Mouse (Mus musculus) spleen, adult 2 months (tissue): ENCODE measurements around the gene Arg1. TPM values are rescaled to one million over a fixed set of nuclear protein-coding genes. Genes with fewer than 3 reads are reported as not detected.

Experiments used
- DNase-seq, 2 experiments: peaks; one replicate each; pipeline versions ENCODE4 v3.0.0 to v3.0.0-alpha.2; 2012 to 2021; ENCODE audit warnings: low spot score in 2 of 2, low read depth in 1 of 2
- H3K27ac ChIP-seq: fragments of 200-500 bp; 2 replicates; pipeline ENCODE4 v1.5.1; 2012; ENCODE audit warnings: low read length, inconsistent platforms; ENCODE audit not compliant: insufficient read depth
- H3K27me3 ChIP-seq: fragments of 200-500 bp; 2 replicates; pipeline ENCODE4 v1.6.1; 2012; ENCODE audit warnings: mild to moderate bottlenecking, moderate library complexity, low read length, inconsistent platforms; ENCODE audit not compliant: control insufficient read depth, insufficient read depth
- H3K36me3 ChIP-seq: fragments of 200-500 bp; 2 replicates; pipeline ENCODE4 v1.6.1; 2012; ENCODE audit warnings: mild to moderate bottlenecking, low read length, inconsistent platforms; ENCODE audit not compliant: control insufficient read depth, insufficient read depth
- H3K4me1 ChIP-seq: fragments of 200-500 bp; 2 replicates; pipeline ENCODE4 v1.6.1; 2011; ENCODE audit warnings: inconsistent platforms; ENCODE audit not compliant: control insufficient read depth, insufficient read depth, insufficient read length
- H3K4me3 ChIP-seq: fragments of 200-500 bp; 2 replicates; pipeline ENCODE4 v1.5.1; 2011; ENCODE audit warnings: mild to moderate bottlenecking, inconsistent platforms; ENCODE audit not compliant: insufficient read depth, insufficient read length; ENCODE audit errors: extremely low read depth
- CTCF ChIP-seq: fragments of 200-500 bp; IDR thresholded peaks from 2 replicates; pipeline ENCODE4 v1.5.1; 2011; ENCODE audit warnings: mild to moderate bottlenecking, inconsistent platforms; ENCODE audit not compliant: insufficient read depth, insufficient read length, insufficient replicate concordance; ENCODE audit errors: extremely low read depth
- POLR2A ChIP-seq: fragments of 200-500 bp; IDR thresholded peaks from 2 replicates; pipeline ENCODE4 v1.6.1; 2011; ENCODE audit warnings: low read depth, low read length, inconsistent platforms
- WGBS: fragments of 180-500 bp; shearing (Covaris S2); methylation state at CpG from one replicate; pipeline ENCODE4 v1.1.7; 2018; 5-methylcytosine and 5-hydroxymethylcytosine counted together
- polyA plus RNA-seq: library from polyadenylated mRNA; depleted of rRNA; stranded (reverse); fragments of >200 nt; gene quantifications from 2 replicates; pipeline ENCODE4 v1.2.3, GENCODE M21; 2012; rRNA removed

Gene Arg1
- polyA plus RNA-seq = not detected in 2 replicates

GRCm38 (mm10) chr10:24926962-24927720 is at the start of gene Arg1:
Gene Arg1 (minus strand): TSS chr10:24927484.
- WGBS = 84% methylated on average over 14 of the region's 14 CpGs
- TF ChIP-seq POLR2A (no peak), CTCF (no peak)
- no peaks in the 10 kb centered on the region for H3K27me3 ChIP-seq
- no peak for DNase-seq
- H3K4me3 ChIP-seq = peak within 1 kb of the TSS; percentile 41; the same call in 1 of the 2 replicates
- no peak within 1 kb of the TSS; the same call in 1 of the 2 replicates for H3K27ac ChIP-seq
- H3K36me3 ChIP-seq = no peaks in the 10 kb centered on the region
- peaks cover 5% of the 10 kb centered on the region; the same call in 1 of the 2 replicates for H3K4me1 ChIP-seq

GRCm38 (mm10) chr10:24973845-24974514 is 46.7 kb upstream of the Arg1 start:
- Histone ChIP-seq H3K36me3 (no peaks in the 10 kb centered on the region), H3K4me1 (no peaks in the 10 kb centered on the region), H3K4me3 (no peak overlapping the region), H3K27ac (no peak overlapping the region), H3K27me3 (no peaks in the 10 kb centered on the region)
- no peak for TF ChIP-seq CTCF
- no peak for TF ChIP-seq POLR2A
- no peak for DNase-seq
- 60% methylated on average over 11 of the region's 11 CpGs for WGBS

GRCm38 (mm10) chr10:24973385-24973784 is 46.1 kb upstream of the Arg1 start:
- no peak overlapping the region for H3K27ac ChIP-seq
- no peaks in the 10 kb centered on the region for H3K36me3 ChIP-seq
- 82% methylated on average over 5 of the region's 5 CpGs for WGBS
- no peaks in the 10 kb centered on the region for H3K27me3 ChIP-seq
- H3K4me3 ChIP-seq = no peak overlapping the region
- no peak for DNase-seq
- H3K4me1 ChIP-seq = no peaks in the 10 kb centered on the region
- no peak for TF ChIP-seq CTCF
- TF ChIP-seq POLR2A = no peak

- 79% methylated on average over 4 of the region's 4 CpGs for WGBS
- Histone ChIP-seq H3K27ac (no peak overlapping the region), H3K36me3 (no peaks in the 10 kb centered on the region), H3K4me3 (no peak overlapping the region), H3K27me3 (no peaks in the 10 kb centered on the region), H3K4me1 (no peaks in the 10 kb centered on the region)
- DNase-seq = no peak
- TF ChIP-seq POLR2A = no peak
- TF ChIP-seq CTCF = no peak
These were observed 45.6 kb upstream of the Arg1 start for GRCm38 (mm10) chr10:24972923-24973322.

GRCm38 (mm10) chr10:24965821-24966550 is 38.7 kb upstream of the Arg1 start:
- no peaks in the 10 kb centered on the region for H3K36me3 ChIP-seq
- no peaks in the 10 kb centered on the region for H3K27me3 ChIP-seq
- H3K27ac ChIP-seq = no peak overlapping the region
- DNase-seq = no peak
- H3K4me1 ChIP-seq = no peaks in the 10 kb centered on the region
- H3K4me3 ChIP-seq = no peak overlapping the region
- no peak for TF ChIP-seq CTCF
- TF ChIP-seq POLR2A = no peak
- WGBS = 90% methylated on average over 12 of the region's 12 CpGs

GRCm38 (mm10) chr10:24961889-24962288 is 34.6 kb upstream of the Arg1 start:
- Histone ChIP-seq H3K27me3 (no peaks in the 10 kb centered on the region), H3K27ac (no peak overlapping the region), H3K4me1 (no peaks in the 10 kb centered on the region), H3K36me3 (no peaks in the 10 kb centered on the region), H3K4me3 (no peak overlapping the region)
- WGBS = 80% methylated on average over 2 of the region's 2 CpGs
- DNase-seq = no peak
- TF ChIP-seq CTCF (no peak), POLR2A (no peak)
